Mouse (Mus musculus): ENCODE measurements around the gene Ppm1n. TPM values are rescaled to one million over a fixed set of nuclear protein-coding genes. Genes with fewer than 3 reads are reported as not detected.

The Ppm1n gene
- polyA plus RNA-seq, 1 experiment from 2014 or later, result 0.51 TPM

- no peak overlapping the region for H3K4me3 ChIP-seq
- H3K27me3 ChIP-seq (ENCODE audit: poor library complexity, severe bottlenecking), result no peaks in the 10 kb centered on the region
- DNase-seq (ENCODE audit: extremely low spot score, low spot score), result no peak
- H3K27ac ChIP-seq, result no peak overlapping the region
- H3K9me3 ChIP-seq, result no peaks in the 10 kb centered on the region
- 94% methylated on average over 1 of the region's 1 CpGs for WGBS
- H3K4me1 ChIP-seq, result no peaks in the 10 kb centered on the region; the same call in 1 of the 2 replicates
- H3K36me3 ChIP-seq (replicated peaks), result peaks cover 37% of the 10 kb centered on the region
Measured at GRCm38 (mm10) chr7:19246855-19247254, 33.0 kb downstream of the Ppm1n start.

DNA sequence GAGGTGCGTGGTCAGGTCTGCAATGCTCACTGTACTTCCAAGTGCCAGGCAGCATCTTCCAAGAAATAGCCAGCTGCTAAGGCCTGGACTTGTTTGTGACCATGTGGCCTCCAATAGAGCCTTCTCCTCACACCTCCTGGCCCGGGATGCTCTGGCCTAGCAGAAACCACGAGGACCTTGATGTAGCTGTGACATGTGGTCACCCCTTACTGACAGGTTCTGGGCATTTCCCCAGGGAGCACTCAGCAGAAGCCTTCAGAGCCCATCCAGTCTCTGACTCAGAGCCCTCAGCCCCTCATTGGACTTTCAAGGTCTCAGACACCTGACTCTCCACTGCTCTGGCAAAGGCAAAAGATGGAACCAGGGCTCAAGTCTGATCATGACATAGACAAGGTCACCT is 34.8 kb downstream of the Ppm1n start:
- H3K4me3 ChIP-seq, result no peak overlapping the region; the same call in 1 of the 2 replicates
- H3K27me3 ChIP-seq (ENCODE audit: poor library complexity, severe bottlenecking), result no peaks in the 10 kb centered on the region
- no peaks in the 10 kb centered on the region for H3K9me3 ChIP-seq
- WGBS, result 88% methylated on average over 3 of the region's 3 CpGs
- no peak overlapping the region; the same call in 1 of the 2 replicates for H3K27ac ChIP-seq
- peaks cover under 1% of the 10 kb centered on the region for H3K4me1 ChIP-seq
- peaks cover 49% of the 10 kb centered on the region for H3K36me3 ChIP-seq (replicated peaks)
- DNase-seq (ENCODE audit: extremely low spot score, low spot score), result no peak

DNA sequence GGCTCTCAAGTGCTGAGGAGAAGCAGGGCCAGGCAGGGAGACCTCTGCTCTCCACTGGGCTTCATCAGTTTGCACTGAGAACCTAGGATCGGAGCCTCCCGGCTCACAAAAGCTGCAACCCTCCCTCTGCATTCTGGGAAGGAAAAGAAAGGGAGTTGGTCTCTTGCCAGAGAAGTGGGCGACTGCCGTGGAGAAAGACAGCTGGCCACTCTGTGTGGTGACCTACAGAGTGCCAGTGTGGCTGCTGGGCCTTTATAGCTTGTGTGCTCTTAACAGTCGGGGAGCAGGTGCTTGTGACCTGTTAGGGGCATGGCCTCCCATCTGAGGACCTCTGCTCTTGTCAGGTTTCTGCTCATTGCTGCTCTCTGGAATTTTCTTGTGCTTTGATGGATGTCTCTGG is 36.0 kb downstream of the Ppm1n start:
- H3K27me3 ChIP-seq (ENCODE audit: poor library complexity, severe bottlenecking), result no peaks in the 10 kb centered on the region
- no peak for DNase-seq (ENCODE audit: extremely low spot score, low spot score)
- no peak overlapping the region for H3K4me3 ChIP-seq
- peaks cover 47% of the 10 kb centered on the region for H3K36me3 ChIP-seq (replicated peaks)
- WGBS, result 92% methylated on average over 5 of the region's 5 CpGs
- peaks cover 13% of the 10 kb centered on the region for H3K4me1 ChIP-seq
- no peak overlapping the region for H3K27ac ChIP-seq
- no peaks in the 10 kb centered on the region for H3K9me3 ChIP-seq

GRCm38 (mm10) chr7:19242005-19242404 is 37.9 kb downstream of the Ppm1n start:
- Histone ChIP-seq H3K27ac (no peak overlapping the region), H3K4me3 (no peak overlapping the region), H3K36me3 (replicated peaks) (peaks cover 40% of the 10 kb centered on the region), H3K9me3 (no peaks in the 10 kb centered on the region), H3K4me1 (peaks cover 13% of the 10 kb centered on the region), H3K27me3 (ENCODE audit: poor library complexity, severe bottlenecking) (no peaks in the 10 kb centered on the region)
- DNase-seq (ENCODE audit: extremely low spot score, low spot score), result no peak
- 93% methylated on average over 1 of the region's 1 CpGs for WGBS

DNA sequence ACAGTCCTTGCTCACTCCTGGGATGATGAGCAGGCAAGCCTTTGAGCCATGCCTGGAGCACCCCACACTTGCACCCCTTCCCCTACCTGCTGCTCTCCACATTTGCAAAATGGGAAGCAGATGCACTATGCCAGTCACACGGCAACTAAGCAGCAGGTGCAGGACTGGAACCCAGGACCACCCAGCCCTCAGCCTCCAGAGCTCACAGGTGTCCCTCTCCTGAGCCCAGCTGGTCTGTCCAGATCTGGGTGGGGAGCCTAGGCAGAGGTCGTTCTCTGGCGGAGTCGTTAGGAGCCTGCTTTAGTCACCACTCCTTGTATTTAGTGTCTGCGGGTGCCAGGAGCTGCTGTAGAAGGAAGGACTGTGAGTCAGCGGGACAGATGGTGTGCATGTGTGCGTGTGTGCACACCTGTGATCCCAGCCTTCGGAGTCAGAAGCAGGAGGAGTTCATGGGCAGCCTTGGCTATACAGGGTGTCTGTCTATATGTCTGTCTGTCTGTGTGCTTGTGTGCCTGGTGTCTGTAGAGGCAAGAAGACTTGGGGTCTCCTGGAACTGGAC is 38.9 kb downstream of the Ppm1n start:
- Histone ChIP-seq H3K36me3 (replicated peaks) (peaks cover 29% of the 10 kb centered on the region), H3K4me3 (0 out of 2 replicates have a peak overlapping the region, but pooled peaks have one; percentile 3), H3K9me3 (no peaks in the 10 kb centered on the region), H3K27me3 (ENCODE audit: poor library complexity, severe bottlenecking) (no peaks in the 10 kb centered on the region), H3K4me1 (peaks cover 13% of the 10 kb centered on the region), H3K27ac (no peak overlapping the region)
- DNase-seq (ENCODE audit: extremely low spot score, low spot score), result no peak
- 92% methylated on average over 8 of the region's 8 CpGs for WGBS

DNA sequence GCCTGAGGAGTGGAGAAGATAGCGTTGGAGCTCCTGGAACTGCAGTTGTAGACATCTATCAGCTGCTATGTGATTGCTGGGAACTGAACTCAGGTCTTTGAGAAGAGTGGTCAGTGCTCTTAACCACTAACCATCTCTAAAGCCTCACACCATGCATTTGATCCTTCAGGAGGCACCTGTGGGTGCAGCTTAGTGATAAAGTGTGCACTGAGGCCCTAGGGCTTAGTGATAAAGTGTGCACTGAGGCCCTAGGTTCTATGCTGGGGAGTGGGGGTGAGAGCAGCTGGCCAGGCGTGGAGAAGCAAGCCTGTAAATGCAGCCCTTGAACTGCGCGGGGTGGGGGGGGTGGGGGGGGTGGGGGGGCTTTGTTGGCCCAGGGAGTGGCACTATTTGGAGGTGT is 39.9 kb downstream of the Ppm1n start:
- Histone ChIP-seq H3K9me3 (no peaks in the 10 kb centered on the region), H3K36me3 (replicated peaks) (peaks cover 20% of the 10 kb centered on the region), H3K27me3 (ENCODE audit: poor library complexity, severe bottlenecking) (no peaks in the 10 kb centered on the region), H3K4me1 (peaks cover 13% of the 10 kb centered on the region), H3K4me3 (no peak overlapping the region), H3K27ac (0 out of 2 replicates have a peak overlapping the region, but pooled peaks have one; percentile 20)
- DNase-seq (ENCODE audit: extremely low spot score, low spot score), result no peak
- 73% methylated on average over 4 of the region's 4 CpGs for WGBS

- peaks cover 19% of the 10 kb centered on the region for H3K36me3 ChIP-seq (replicated peaks)
- no peaks in the 10 kb centered on the region for H3K9me3 ChIP-seq
- peaks cover 13% of the 10 kb centered on the region for H3K4me1 ChIP-seq
- DNase-seq (ENCODE audit: extremely low spot score, low spot score), result peak; percentile 89
- no peaks in the 10 kb centered on the region for H3K27me3 ChIP-seq (ENCODE audit: poor library complexity, severe bottlenecking)
- H3K27ac ChIP-seq, result 0 out of 2 replicates have a peak overlapping the region, but pooled peaks have one; percentile 20
- 0% methylated on average over 1 of the region's 1 CpGs for WGBS
- H3K4me3 ChIP-seq, result no peak overlapping the region
Measured at GRCm38 (mm10) chr7:19239423-19239822, 40.4 kb downstream of the Ppm1n start.

GRCm38 (mm10) chr7:19238344-19238743 is 41.5 kb downstream of the Ppm1n start:
- Histone ChIP-seq H3K4me1 (peaks cover 13% of the 10 kb centered on the region), H3K36me3 (replicated peaks) (peaks cover 28% of the 10 kb centered on the region), H3K4me3 (no peak overlapping the region), H3K27ac (no peak overlapping the region), H3K9me3 (no peaks in the 10 kb centered on the region), H3K27me3 (ENCODE audit: poor library complexity, severe bottlenecking) (no peaks in the 10 kb centered on the region)
- DNase-seq (ENCODE audit: extremely low spot score, low spot score), result no peak
- WGBS, result 97% methylated on average over 4 of the region's 4 CpGs

DNA sequence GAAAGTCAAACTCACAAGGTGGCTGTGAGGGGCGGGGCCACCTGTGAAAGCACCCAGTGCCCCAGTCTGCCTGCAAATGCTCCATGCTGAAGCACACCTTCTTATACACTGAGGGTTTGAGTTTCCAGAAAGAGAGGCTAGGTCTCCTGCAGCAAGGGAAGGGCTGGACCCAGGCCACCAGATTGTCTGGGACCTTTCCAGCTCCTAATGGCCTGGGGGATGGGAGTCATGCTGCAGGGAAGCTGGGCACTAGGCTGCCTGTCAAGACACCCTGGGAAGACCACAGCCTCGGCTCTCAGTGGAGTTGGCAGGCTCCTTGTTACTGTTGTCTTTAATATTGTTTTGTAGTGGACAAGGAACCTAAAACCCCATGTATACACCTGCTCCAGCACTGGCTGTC is 43.5 kb downstream of the Ppm1n start:
- H3K36me3 ChIP-seq (replicated peaks), result peaks cover 47% of the 10 kb centered on the region
- H3K9me3 ChIP-seq, result no peaks in the 10 kb centered on the region
- no peak for DNase-seq (ENCODE audit: extremely low spot score, low spot score)
- WGBS, result 83% methylated on average over 2 of the region's 2 CpGs
- H3K27me3 ChIP-seq (ENCODE audit: poor library complexity, severe bottlenecking), result no peaks in the 10 kb centered on the region
- H3K4me1 ChIP-seq, result peaks cover 13% of the 10 kb centered on the region
- H3K27ac ChIP-seq, result no peak overlapping the region
- no peak overlapping the region for H3K4me3 ChIP-seq

- WGBS, result 86% methylated on average over 2 of the region's 2 CpGs
Measured at GRCm38 (mm10) chr7:19235092-19235671, 44.7 kb downstream of the Ppm1n start.

DNA sequence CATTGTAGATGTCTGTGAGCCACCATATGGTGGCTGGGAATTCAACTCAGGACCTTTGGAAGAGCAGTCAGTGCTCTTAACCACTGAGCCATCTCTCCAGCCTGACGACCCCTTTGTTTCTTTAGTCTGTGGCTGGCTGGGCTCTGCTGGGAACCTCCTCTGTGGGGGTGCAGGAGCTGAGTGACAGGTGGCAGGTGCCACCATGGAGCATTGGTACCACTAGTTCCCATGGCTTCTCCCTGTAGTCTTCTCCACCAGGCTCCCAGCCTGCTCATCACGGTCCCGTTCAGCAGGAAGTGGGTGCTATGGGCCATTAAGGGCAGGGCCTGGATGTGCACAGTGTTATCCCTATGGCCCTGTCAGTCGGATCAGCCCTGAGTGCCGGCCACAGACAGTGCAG is 45.2 kb downstream of the Ppm1n start:
- H3K27me3 ChIP-seq (ENCODE audit: poor library complexity, severe bottlenecking), result no peaks in the 10 kb centered on the region
- peaks cover 48% of the 10 kb centered on the region for H3K36me3 ChIP-seq (replicated peaks)
- no peak overlapping the region for H3K27ac ChIP-seq
- H3K9me3 ChIP-seq, result no peaks in the 10 kb centered on the region
- 89% methylated on average over 5 of the region's 5 CpGs for WGBS
- DNase-seq (ENCODE audit: extremely low spot score, low spot score), result no peak
- H3K4me1 ChIP-seq, result peaks cover 17% of the 10 kb centered on the region
- H3K4me3 ChIP-seq, result no peak overlapping the region

More at GRCm38 (mm10) chr7:19235092-19235671, 44.7 kb downstream of the Ppm1n start:
- Histone ChIP-seq H3K27ac (no peak overlapping the region), H3K27me3 (ENCODE audit: poor library complexity, severe bottlenecking) (no peaks in the 10 kb centered on the region), H3K36me3 (replicated peaks) (peaks cover 48% of the 10 kb centered on the region), H3K4me1 (peaks cover 17% of the 10 kb centered on the region), H3K4me3 (no peak overlapping the region), H3K9me3 (no peaks in the 10 kb centered on the region)
- DNase-seq (ENCODE audit: extremely low spot score, low spot score), result no peak

DNA sequence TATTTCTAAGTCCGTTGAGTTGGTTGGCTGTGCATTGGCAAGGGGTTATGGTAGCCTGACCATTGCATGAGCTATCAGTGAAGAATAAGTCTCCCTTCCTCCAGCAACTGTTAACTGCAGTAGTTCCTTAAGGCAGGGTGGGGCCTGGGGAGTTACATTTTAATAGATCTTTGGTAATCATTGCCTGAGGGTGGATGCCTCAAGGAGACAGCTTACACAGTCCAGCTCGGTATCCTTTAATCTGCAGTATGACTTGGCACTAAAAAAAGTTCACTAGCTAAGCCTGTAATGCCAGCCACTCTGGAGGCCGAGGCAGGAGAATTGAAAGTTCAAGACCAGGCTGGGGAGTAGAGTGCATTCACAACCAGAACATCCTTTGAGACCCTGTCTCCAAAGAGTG is 48.0 kb downstream of the Ppm1n start:
- Histone ChIP-seq H3K36me3 (replicated peaks) (peaks cover 48% of the 10 kb centered on the region), H3K4me1 (peaks cover 23% of the 10 kb centered on the region), H3K27ac (no peak overlapping the region), H3K4me3 (no peak overlapping the region), H3K9me3 (no peaks in the 10 kb centered on the region), H3K27me3 (ENCODE audit: poor library complexity, severe bottlenecking) (no peaks in the 10 kb centered on the region)
- 94% methylated on average over 3 of the region's 3 CpGs for WGBS
- no peak for DNase-seq (ENCODE audit: extremely low spot score, low spot score)

GRCm38 (mm10) chr7:19230899-19231298 is 49.0 kb downstream of the Ppm1n start:
- H3K27me3 ChIP-seq (ENCODE audit: poor library complexity, severe bottlenecking), result no peaks in the 10 kb centered on the region
- H3K4me1 ChIP-seq, result peaks cover 27% of the 10 kb centered on the region
- H3K9me3 ChIP-seq, result no peaks in the 10 kb centered on the region
- no peak overlapping the region for H3K4me3 ChIP-seq
- peaks cover 49% of the 10 kb centered on the region for H3K36me3 ChIP-seq (replicated peaks)
- no peak for DNase-seq (ENCODE audit: extremely low spot score, low spot score)
- 95% methylated on average over 5 of the region's 5 CpGs for WGBS
- no peak overlapping the region for H3K27ac ChIP-seq

All from forebrain, embryonic 10.5 days (tissue).